Mouse (Mus musculus): ENCODE measurements around the gene Igsf6.

GRCm38 (mm10) chr7:121077311-121077710 is 2.9 kb upstream of the Igsf6 start:
- no peak for TF ChIP-seq POLR2A (IDR thresholded peaks at IDR 0.05; ENCODE audit: borderline replicate concordance, insufficient read depth, low read length)
- no peak for TF ChIP-seq CTCF (IDR thresholded peaks at IDR 0.05; ENCODE audit: borderline replicate concordance, insufficient read depth, low read depth, low read length)
